Mouse (Mus musculus) E14TG2a.4 (cell line): ENCODE results near the gene Kif22.

Experiments used
- CTCF ChIP-seq: conservative IDR thresholded peaks from 2 replicates; pipeline ENCODE4 v1.5.1; 2014; ENCODE audit warnings: low read length
- NANOG ChIP-seq: IDR thresholded peaks from 2 replicates; pipeline ENCODE4 v1.6.1; 2014; ENCODE audit warnings: borderline replicate concordance, low read length, mixed read lengths
- POU5F1 ChIP-seq: IDR thresholded peaks from 2 replicates; pipeline ENCODE4 v1.6.1; 2014; ENCODE audit warnings: low read length, borderline replicate concordance

DNA sequence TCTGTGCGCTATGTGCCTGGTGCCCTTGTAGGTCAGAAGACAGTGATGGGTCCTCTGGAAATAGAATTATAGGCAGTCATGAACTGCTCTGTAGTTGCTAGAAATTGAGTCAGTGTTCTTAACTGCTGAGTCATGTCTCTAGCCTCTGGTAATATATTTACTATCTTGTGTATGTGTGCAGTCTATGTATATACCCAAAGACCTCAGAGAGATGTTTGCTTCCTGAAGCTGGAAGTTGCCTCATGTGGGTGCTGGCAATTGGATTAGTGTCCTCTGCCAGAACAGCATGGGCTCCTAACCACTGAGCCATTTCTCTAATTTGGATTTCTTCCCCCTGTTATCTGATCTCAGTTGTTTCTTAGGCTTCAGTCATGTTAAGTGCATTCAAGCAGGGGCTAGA, 12.1 kb downstream of the Kif22 start:
- no peak for TF ChIP-seq CTCF
- no peak for TF ChIP-seq NANOG
- no peak for TF ChIP-seq POU5F1
